Mouse (Mus musculus) ES-E14 (cell line): ENCODE results near the gene Mpp2. TPM values are rescaled to one million over a fixed set of nuclear protein-coding genes. Genes with fewer than 3 reads are reported as not detected.
A peak's percentile ranks its signal among the peaks of the same experiment; 100 is the strongest.

Experiments used
- DNase-seq: peaks from one replicate; pipeline ENCODE4 v3.0.0-alpha.2; 2013; ENCODE audit warnings: low read depth, low spot score
- H3K27ac ChIP-seq: 2 replicates; pipeline ENCODE4 v1.5.1; 2012; ENCODE audit warnings: low read depth, mild to moderate bottlenecking, low read length, moderate library complexity, mixed read lengths; ENCODE audit not compliant: poor library complexity, insufficient read depth, severe bottlenecking
- H3K36me3 ChIP-seq: 2 replicates; pipeline ENCODE4 v1.6.1; 2012; ENCODE audit warnings: mild to moderate bottlenecking, low read length, moderate library complexity, mixed read lengths; ENCODE audit not compliant: control insufficient read depth, poor library complexity, insufficient read depth, severe bottlenecking
- H3K4me1 ChIP-seq, 2 experiments: fragments of 150-350 bp in 1 of 2; sonication (generic) in 1 of 2; 2 replicates each; pipeline ENCODE4 v1.6.1; 2012; ENCODE audit warnings: low read length in 2 of 2, mild to moderate bottlenecking in 1 of 2, mixed read lengths in 1 of 2; ENCODE audit not compliant: control insufficient read depth in 2 of 2, insufficient read depth in 2 of 2, poor library complexity in 1 of 2
- H3K4me3 ChIP-seq, 2 experiments: fragments of 150-350 bp in 1 of 2; sonication (generic) in 1 of 2; 2 replicates each; pipeline ENCODE4 v1.5.1; 2012; ENCODE audit warnings: low read length in 2 of 2, low read depth in 1 of 2, mild to moderate bottlenecking in 1 of 2, mixed read lengths in 1 of 2; ENCODE audit not compliant: insufficient read depth in 1 of 2, poor library complexity in 1 of 2, severe bottlenecking in 1 of 2
- H3K9ac ChIP-seq: 2 replicates; pipeline ENCODE4 v1.6.1; 2012; ENCODE audit warnings: low read depth, mild to moderate bottlenecking, low read length, mixed read lengths; ENCODE audit not compliant: poor library complexity, insufficient read depth, severe bottlenecking
- H3K9me3 ChIP-seq: fragments of 150-350 bp; sonication (generic); 2 replicates; pipeline ENCODE4 v1.6.1; 2012; ENCODE audit warnings: low read depth, mild to moderate bottlenecking, low read length; ENCODE audit not compliant: control insufficient read depth, insufficient read depth
- CHD2 ChIP-seq: IDR thresholded peaks from 2 replicates; pipeline ENCODE4 v1.6.1; 2014; ENCODE audit warnings: mild to moderate bottlenecking, low read depth, low read length, inconsistent platforms
- HCFC1 ChIP-seq: IDR thresholded peaks from 2 replicates; pipeline ENCODE4 v1.6.1; 2012; ENCODE audit warnings: low read length, inconsistent platforms, borderline replicate concordance; ENCODE audit not compliant: insufficient read depth
- MAFK ChIP-seq: IDR thresholded peaks from 2 replicates; pipeline ENCODE4 v1.6.1; 2014; ENCODE audit warnings: mild to moderate bottlenecking, low read depth, low read length, inconsistent platforms; ENCODE audit not compliant: insufficient read depth
- ZC3H11A ChIP-seq: IDR thresholded peaks from 2 replicates; pipeline ENCODE4 v1.6.1; 2012; ENCODE audit warnings: low read depth, mild to moderate bottlenecking, inconsistent platforms, low read length, borderline replicate concordance
- ZNF384 ChIP-seq: IDR thresholded peaks from 2 replicates; pipeline ENCODE4 v1.6.1; 2012; ENCODE audit warnings: low read depth, low read length, inconsistent platforms
- in situ Hi-C, 2 experiments: fragments of 600-800 bp; cut with MboI; formaldehyde crosslinking; loops; one replicate each; pipeline ENCODE4 v1.15.1; 2025; ENCODE audit warnings: low sequenced_read_pairs in 2 of 2, inconsistent platforms in 1 of 2; ENCODE audit not compliant: unreplicated experiment in 2 of 2
- total RNA-seq: library from RNA; depleted of rRNA; stranded (reverse); fragments of 300-350 nt; gene quantifications from 2 replicates; pipeline ENCODE4 v1.2.3, GENCODE M21; 2012

The Mpp2 gene
- total RNA-seq, 1 experiment, result 0.94 TPM

- no peaks in the 10 kb centered on the region for H3K4me1 ChIP-seq
- H3K36me3 ChIP-seq, result no peaks in the 10 kb centered on the region
- no peak overlapping the region for H3K9ac ChIP-seq
- in situ Hi-C loops, result no loop called here
- H3K9me3 ChIP-seq, result no peaks in the 10 kb centered on the region
- TF ChIP-seq HCFC1 (no peak), MAFK (no peak), CHD2 (no peak), ZNF384 (no peak), ZC3H11A (no peak)
- no peak overlapping the region for H3K27ac ChIP-seq
- H3K4me3 ChIP-seq, result no peak overlapping the region
- no peak for DNase-seq
Observed at GRCm38 (mm10) chr11:102033055-102033591, 55.2 kb downstream of the Mpp2 start.

- no peak for TF ChIP-seq CHD2
- no peak for TF ChIP-seq MAFK
- TF ChIP-seq ZC3H11A, result no peak
- H3K36me3 ChIP-seq, result no peaks in the 10 kb centered on the region
- DNase-seq, result no peak
- no peaks in the 10 kb centered on the region for H3K9me3 ChIP-seq
- in situ Hi-C loops, result no loop called here
- H3K4me1 ChIP-seq, result no peaks in the 10 kb centered on the region
- H3K9ac ChIP-seq, result no peak overlapping the region
- no peak overlapping the region for H3K4me3 ChIP-seq
- H3K27ac ChIP-seq, result no peak overlapping the region
Observed at GRCm38 (mm10) chr11:102031149-102031548, 57.2 kb downstream of the Mpp2 start.

GRCm38 (mm10) chr11:102029966-102030365 lies 58.3 kb downstream of the Mpp2 start:
- TF ChIP-seq ZNF384, result no peak
- no peak for TF ChIP-seq HCFC1
- TF ChIP-seq ZC3H11A, result no peak

GRCm38 (mm10) chr11:102029304-102029703 lies 59.0 kb downstream of the Mpp2 start:
- no peak for DNase-seq
- Histone ChIP-seq H3K9me3 (no peaks in the 10 kb centered on the region), H3K36me3 (no peaks in the 10 kb centered on the region; the same call in 1 of the 2 replicates), H3K27ac (no peak overlapping the region), H3K4me3 (no peak overlapping the region), H3K4me1 (peaks cover 0 to 3% of the 10 kb centered on the region in 2 experiments; a peak in 1 of 4 replicates), H3K9ac (no peak overlapping the region)
- in situ Hi-C loops, result no loop called here
- no peak for TF ChIP-seq MAFK
- no peak for TF ChIP-seq HCFC1
- TF ChIP-seq CHD2, result no peak

More at GRCm38 (mm10) chr11:102029966-102030365, 58.3 kb downstream of the Mpp2 start:
- Histone ChIP-seq H3K27ac (no peak overlapping the region), H3K9me3 (no peaks in the 10 kb centered on the region), H3K4me1 (peaks cover 0 to 3% of the 10 kb centered on the region in 2 experiments; a peak in 1 of 4 replicates), H3K9ac (no peak overlapping the region), H3K36me3 (no peaks in the 10 kb centered on the region), H3K4me3 (no peak overlapping the region)
- in situ Hi-C loops, result no loop called here
- no peak for DNase-seq

GRCm38 (mm10) chr11:102028087-102028816 lies 60.1 kb downstream of the Mpp2 start, which contains the start of gene Mpp3:
TSS of gene Mpp3 (minus strand) at chr11:102028461.
- H3K9ac ChIP-seq, result no peak within 1 kb of the TSS
- TF ChIP-seq ZC3H11A, result no peak
- no peak for TF ChIP-seq MAFK
- no peak for TF ChIP-seq CHD2
- no peak for TF ChIP-seq HCFC1
- TF ChIP-seq ZNF384, result no peak
- no peak for DNase-seq
- no peaks in the 10 kb centered on the region for H3K9me3 ChIP-seq
- H3K4me3 ChIP-seq, result peak within 1 kb of the TSS; percentile 76 to 98; a peak in 3 of 4 replicates
- peaks cover 0 to 3% of the 10 kb centered on the region in 2 experiments; a peak in 1 of 4 replicates for H3K4me1 ChIP-seq
- H3K36me3 ChIP-seq, result peaks cover 3% of the 10 kb centered on the region; the same call in 1 of the 2 replicates
- H3K27ac ChIP-seq, result no peak within 1 kb of the TSS
- in situ Hi-C loops, result no loop called here
